12 mouse cellular contexts compared by ENCODE assay signal in genomic region chr16:34960243-34960642, GRCm38 (mm10).
DNase-seq lines count a peak whose midpoint lies in the region; ATAC-seq lines count a peak whose summit lies in the region.
"Had no signal": no experiment of that assay in that cellular context is flagged by ENCODE, and none has a peak within 500 bp of the region (broad histone marks: within the 10 kb centered on the region; RNA-seq: fewer than 3 reads in every experiment).

No protein-coding gene starts in this region.

- peak overlapping the region; percentile 86 for H3K27ac ChIP-seq in kidney, embryonic 15.5 days
- H3K27ac ChIP-seq in embryonic facial prominence, embryonic 14.5 days (replicated peaks; ENCODE audit: low read depth, low read length), result 0 out of 2 replicates have a peak overlapping the region, but pooled peaks have one; percentile 16
- H3K27ac ChIP-seq in heart, embryonic 14.5 days (replicated peaks in 1 of 2; ENCODE audit: control insufficient read depth in 1 of 2, insufficient read depth in 1 of 2, low read depth in 2 of 2, low read length in 2 of 2), result peak overlapping the region; percentile 94 to 97
- H3K27ac ChIP-seq: forebrain, embryonic 15.5 days; liver, embryonic 13.5 days; midbrain, embryonic 12.5 days had no signal

- H3K4me1 ChIP-seq in kidney, embryonic 15.5 days, result peaks cover 74% of the 10 kb centered on the region
- H3K4me1 ChIP-seq in embryonic facial prominence, embryonic 14.5 days (ENCODE audit: control insufficient read depth, insufficient read depth, low read length), result peaks cover 45% of the 10 kb centered on the region
- H3K4me1 ChIP-seq in heart, embryonic 14.5 days (ENCODE audit: control insufficient read depth in 2 of 2, insufficient read depth in 2 of 2, low read length in 2 of 2), result peaks cover 39 to 58% of the 10 kb centered on the region in 2 experiments

- no peaks in the 10 kb centered on the region for H3K27me3 ChIP-seq in kidney, embryonic 15.5 days
- H3K27me3 ChIP-seq in embryonic facial prominence, embryonic 14.5 days (replicated peaks; ENCODE audit: control insufficient read depth, insufficient read depth, low read length), result no peaks in the 10 kb centered on the region
- no peaks in the 10 kb centered on the region for H3K27me3 ChIP-seq in heart, embryonic 14.5 days (ENCODE audit: control insufficient read depth, insufficient read depth, low read length)
- H3K27me3 ChIP-seq: forebrain, embryonic 15.5 days; liver, embryonic 13.5 days had no signal

- no peak for ATAC-seq in kidney, embryonic 15.5 days (replicated peaks; ENCODE audit: low FRiP score)
- no peak for ATAC-seq in embryonic facial prominence, embryonic 14.5 days (ENCODE audit: low read depth)
- no peak for ATAC-seq in heart, embryonic 14.5 days (ENCODE audit: insufficient number of reproducible peaks, insufficient read depth, low FRiP score, low read depth)
- ATAC-seq: forebrain, embryonic 15.5 days had no signal

- no peak for DNase-seq in kidney, adult 9 months
- DNase-seq in embryonic facial prominence, embryonic 14.5 days (ENCODE audit: low spot score), result peak; percentile 15
- DNase-seq in lung, postnatal 10 days, result peak; percentile 47
- DNase-seq in thymus, postnatal 36 days, result no peak
- no peak for DNase-seq in thymus, postnatal 4 days
- no peak for DNase-seq in frontal cortex, postnatal 36 days (ENCODE audit: low spot score in 2 of 2)
- DNase-seq: liver, embryonic 13.5 days; right cerebral cortex, postnatal 25 days had no signal

- 64% methylated on average over 5 of the region's 5 CpGs for WGBS in kidney, embryonic 15.5 days
- 71% methylated on average over 5 of the region's 5 CpGs for WGBS in embryonic facial prominence, embryonic 14.5 days
- 84% methylated on average over 5 of the region's 5 CpGs for WGBS in heart, embryonic 14.5 days

- no peak overlapping the region for H3K4me2 ChIP-seq in kidney, embryonic 15.5 days
- no peak overlapping the region for H3K4me2 ChIP-seq in embryonic facial prominence, embryonic 14.5 days (ENCODE audit: low read depth, low read length)
- no peak overlapping the region for H3K4me2 ChIP-seq in heart, embryonic 14.5 days (ENCODE audit: low read length)
- H3K4me2 ChIP-seq: forebrain, embryonic 15.5 days; liver, embryonic 13.5 days; midbrain, embryonic 12.5 days had no signal

- H3K36me3 ChIP-seq in kidney, embryonic 15.5 days, result peaks cover 23% of the 10 kb centered on the region; the same call in 1 of the 2 replicates
- H3K36me3 ChIP-seq in embryonic facial prominence, embryonic 14.5 days (ENCODE audit: control insufficient read depth, insufficient read depth, low read length), result 0 out of 2 replicates have a peak, but pooled peaks cover under 1% of the 10 kb centered on the region
- no peaks in the 10 kb centered on the region for H3K36me3 ChIP-seq in heart, embryonic 14.5 days (ENCODE audit: control insufficient read depth, insufficient read depth, low read length)
- H3K36me3 ChIP-seq: forebrain, embryonic 15.5 days; liver, embryonic 13.5 days; midbrain, embryonic 12.5 days had no signal

- no peak overlapping the region for H3K9ac ChIP-seq in kidney, embryonic 15.5 days
- no peak overlapping the region for H3K9ac ChIP-seq in embryonic facial prominence, embryonic 14.5 days (ENCODE audit: low read depth, low read length)
- no peak overlapping the region for H3K9ac ChIP-seq in heart, embryonic 14.5 days (ENCODE audit: low read length)
- H3K9ac ChIP-seq: forebrain, embryonic 15.5 days; liver, embryonic 13.5 days; midbrain, embryonic 12.5 days had no signal

- no peaks in the 10 kb centered on the region for H3K9me3 ChIP-seq in kidney, embryonic 15.5 days (replicated peaks)
- H3K9me3 ChIP-seq in embryonic facial prominence, embryonic 14.5 days (ENCODE audit: control insufficient read depth, low read length), result no peaks in the 10 kb centered on the region
- no peaks in the 10 kb centered on the region for H3K9me3 ChIP-seq in heart, embryonic 14.5 days (ENCODE audit: control insufficient read depth, low read length)
- H3K9me3 ChIP-seq: forebrain, embryonic 15.5 days; liver, embryonic 13.5 days; midbrain, embryonic 12.5 days had no signal

- H3K4me3 ChIP-seq in kidney, embryonic 15.5 days (replicated peaks), result no peak overlapping the region
- no peak overlapping the region for H3K4me3 ChIP-seq in embryonic facial prominence, embryonic 14.5 days (ENCODE audit: low read depth, low read length)
- H3K4me3 ChIP-seq in heart, embryonic 14.5 days (ENCODE audit: control insufficient read depth in 1 of 2, insufficient read depth in 1 of 2, low read depth in 1 of 2, low read length in 2 of 2), result no peak overlapping the region
- H3K4me3 ChIP-seq: forebrain, embryonic 15.5 days; liver, embryonic 13.5 days; midbrain, embryonic 12.5 days had no signal

Comparison
In these comparisons a context has a peak if more than half of its experiments do, and no peak if none do; other contexts are left out.
1. H3K27ac ChIP-seq: peak in every context shown above with its lines; median percentile 96 in heart, embryonic 14.5 days; 86 in kidney, embryonic 15.5 days; 16 in embryonic facial prominence, embryonic 14.5 days.
2. DNase-seq: peak in embryonic facial prominence, embryonic 14.5 days (single experiment) and lung, postnatal 10 days (single experiment); none in kidney, adult 9 months (single experiment), thymus, postnatal 36 days (0 of 2), thymus, postnatal 4 days (single experiment) and frontal cortex, postnatal 36 days (0 of 2).